8 mouse cellular contexts compared by ENCODE assay signal in genomic region chr11:120572417-120572751, GRCm38 (mm10). TPM values are rescaled to one million over a fixed set of nuclear protein-coding genes. Genes with fewer than 3 reads are reported as not detected.
DNase-seq lines count a peak whose midpoint lies in the region; ATAC-seq and TF ChIP-seq lines count a peak whose summit lies in the region.

No protein-coding gene starts in this region.

- no peak for TF ChIP-seq POLR2A in cerebellum, adult 2 months (IDR thresholded peaks at IDR 0.05; ENCODE audit: borderline replicate concordance, insufficient read depth, low read length)
- no peak for TF ChIP-seq POLR2A in spleen, adult 2 months (IDR thresholded peaks at IDR 0.05; ENCODE audit: low read depth, low read length)
- no peak for TF ChIP-seq POLR2A in limb, embryonic 14.5 days (IDR thresholded peaks at IDR 0.05; ENCODE audit: borderline replicate concordance, extremely low read depth, insufficient read depth, insufficient read length)

- H3K4me1 ChIP-seq in cerebellum, adult 2 months (ENCODE audit: control insufficient read depth, insufficient read depth, low read length) = no peaks in the 10 kb centered on the region
- H3K4me1 ChIP-seq in spleen, adult 2 months (ENCODE audit: control insufficient read depth, insufficient read depth, insufficient read length) = peaks cover 9% of the 10 kb centered on the region; the same call in 1 of the 2 replicates
- H3K4me1 ChIP-seq in limb, embryonic 14.5 days (ENCODE audit: control insufficient read depth, insufficient read depth, low read length) = peaks cover 21% of the 10 kb centered on the region
- H3K4me1 ChIP-seq in stomach, embryonic 15.5 days = peaks cover 32% of the 10 kb centered on the region

- no peak for DNase-seq in cerebellum, adult 2 months
- no peak for DNase-seq in cerebellum, postnatal 10 days
- no peak for DNase-seq in spleen, adult 2 months (ENCODE audit: low read depth in 1 of 2, low spot score in 2 of 2)
- DNase-seq in spleen, postnatal 14 days (ENCODE audit: low spot score in 2 of 2) = no peak
- no peak for DNase-seq in limb, embryonic 14.5 days (ENCODE audit: low spot score)
- DNase-seq in left cerebral cortex, adult 9 months (ENCODE audit: low spot score in 2 of 2) = no peak
- DNase-seq in layer of hippocampus, postnatal 10 days (ENCODE audit: low spot score in 2 of 2) = no peak

- peak overlapping the region; percentile 96 for H3K9ac ChIP-seq in limb, embryonic 14.5 days (ENCODE audit: low read depth, low read length, severe bottlenecking)
- peak overlapping the region; percentile 76 for H3K9ac ChIP-seq in stomach, embryonic 15.5 days

- no peaks in the 10 kb centered on the region for H3K9me3 ChIP-seq in limb, embryonic 14.5 days (ENCODE audit: control insufficient read depth, low read length)
- no peaks in the 10 kb centered on the region for H3K9me3 ChIP-seq in stomach, embryonic 15.5 days

- ATAC-seq in limb, embryonic 14.5 days (ENCODE audit: low FRiP score, low read depth) = peak; percentile 14
- ATAC-seq in stomach, embryonic 15.5 days (ENCODE audit: insufficient read depth, low FRiP score, low read depth) = peak; percentile 5

- WGBS in cerebellum, adult 2 months = under 1% methylated on average over 22 of the region's 24 CpGs
- under 1% methylated on average over 24 of the region's 24 CpGs for WGBS in spleen, adult 2 months
- 5% methylated on average over 17 of the region's 24 CpGs for WGBS in limb, embryonic 14.5 days
- WGBS in stomach, embryonic 15.5 days = 0% methylated on average over 19 of the region's 24 CpGs

- peak overlapping the region; percentile 76 for H3K4me2 ChIP-seq in limb, embryonic 14.5 days (replicated peaks; ENCODE audit: low read depth, low read length, severe bottlenecking)
- peak overlapping the region; percentile 77 for H3K4me2 ChIP-seq in stomach, embryonic 15.5 days

- H3K36me3 ChIP-seq in spleen, adult 2 months (ENCODE audit: control insufficient read depth, insufficient read depth, low read length) = peaks cover 21% of the 10 kb centered on the region
- peaks cover 45% of the 10 kb centered on the region for H3K36me3 ChIP-seq in limb, embryonic 14.5 days (ENCODE audit: control insufficient read depth, insufficient read depth, low read length)
- peaks cover 34% of the 10 kb centered on the region for H3K36me3 ChIP-seq in stomach, embryonic 15.5 days

- H3K27me3 ChIP-seq in cerebellum, adult 2 months (ENCODE audit: control insufficient read depth, insufficient read depth, low read length) = no peaks in the 10 kb centered on the region
- H3K27me3 ChIP-seq in spleen, adult 2 months (ENCODE audit: control insufficient read depth, insufficient read depth, low read length) = no peaks in the 10 kb centered on the region
- H3K27me3 ChIP-seq in limb, embryonic 14.5 days (ENCODE audit: control insufficient read depth, insufficient read depth, low read length) = no peaks in the 10 kb centered on the region
- H3K27me3 ChIP-seq in stomach, embryonic 15.5 days (replicated peaks) = no peaks in the 10 kb centered on the region

- no peak for TF ChIP-seq CTCF in cerebellum, adult 2 months (IDR thresholded peaks at IDR 0.05; ENCODE audit: borderline replicate concordance, insufficient read depth, low read depth, low read length)
- TF ChIP-seq CTCF in spleen, adult 2 months (IDR thresholded peaks at IDR 0.05; ENCODE audit: extremely low read depth, insufficient read depth, insufficient read length, insufficient replicate concordance) = no peak

- H3K4me3 ChIP-seq in cerebellum, adult 2 months (replicated peaks; ENCODE audit: insufficient read depth, low read depth, low read length) = peak overlapping the region; percentile 92
- H3K4me3 ChIP-seq in spleen, adult 2 months (ENCODE audit: extremely low read depth, insufficient read depth, insufficient read length) = peak overlapping the region; percentile 75
- H3K4me3 ChIP-seq in limb, embryonic 14.5 days (replicated peaks; ENCODE audit: low read length) = peak overlapping the region; percentile 94
- H3K4me3 ChIP-seq in stomach, embryonic 15.5 days (replicated peaks) = peak overlapping the region; percentile 76

- peak overlapping the region; percentile 63 for H3K27ac ChIP-seq in cerebellum, adult 2 months (ENCODE audit: insufficient read depth, low read length)
- H3K27ac ChIP-seq in spleen, adult 2 months (ENCODE audit: insufficient read depth, low read length) = peak overlapping the region; percentile 70
- H3K27ac ChIP-seq in limb, embryonic 14.5 days (replicated peaks; ENCODE audit: low read depth, low read length) = peak overlapping the region; percentile 82
- H3K27ac ChIP-seq in stomach, embryonic 15.5 days = peak overlapping the region; percentile 85

RNA-seq across cellular contexts. Expression of gene P4hb, which starts 0.7 kb away (rescaled TPM):
- 98.4 and 105 TPM in 2 replicates for polyA plus RNA-seq in cerebellum, adult 2 months (2012; rRNA removed)
- polyA plus RNA-seq in spleen, adult 2 months (2012; rRNA removed) = 76.8 and 79.2 TPM in 2 replicates
- polyA plus RNA-seq in limb, embryonic 14.5 days (2012; rRNA removed) = 569 and 645 TPM in 2 replicates
- 968 and 988 TPM in 2 replicates for polyA plus RNA-seq in limb, embryonic 14.5 days (2014; fragmentation: Nextera tagmentation; extraction: Ambion mirVana)
- polyA plus RNA-seq in stomach, embryonic 15.5 days (2015; fragmentation: Nextera tagmentation; extraction: Ambion mirVana) = 954 and 1,026 TPM in 2 replicates
- 100 to 1,000 TPM; 153 to 161 TPM for total RNA-seq in layer of hippocampus, postnatal 10 days (2021)

RNA-seq across cellular contexts. Expression of gene Arhgdia, which starts 9.0 kb away (rescaled TPM):
- polyA plus RNA-seq in cerebellum, adult 2 months (2012; rRNA removed) = 288 and 305 TPM in 2 replicates
- polyA plus RNA-seq in spleen, adult 2 months (2012; rRNA removed) = 620 and 856 TPM in 2 replicates
- polyA plus RNA-seq in limb, embryonic 14.5 days (2012; rRNA removed) = 610 and 750 TPM in 2 replicates
- 566 and 572 TPM in 2 replicates for polyA plus RNA-seq in limb, embryonic 14.5 days (2014; fragmentation: Nextera tagmentation; extraction: Ambion mirVana)
- polyA plus RNA-seq in stomach, embryonic 15.5 days (2015; fragmentation: Nextera tagmentation; extraction: Ambion mirVana) = 537 and 556 TPM in 2 replicates
- total RNA-seq in layer of hippocampus, postnatal 10 days (2021) = 100 to 1,000 TPM; 344 to 379 TPM

RNA-seq across cellular contexts. Expression of gene Ppp1r27, which starts 21.5 kb away (rescaled TPM):
- not detected in 2 replicates for polyA plus RNA-seq in cerebellum, adult 2 months (2012; rRNA removed)
- polyA plus RNA-seq in spleen, adult 2 months (2012; rRNA removed) = not detected in 2 replicates
- polyA plus RNA-seq in limb, embryonic 14.5 days (2012; rRNA removed) = 2.7 and 3.7 TPM in 2 replicates
- polyA plus RNA-seq in limb, embryonic 14.5 days (2014; fragmentation: Nextera tagmentation; extraction: Ambion mirVana) = 3.3 and 3.5 TPM in 2 replicates
- 0.59 TPM in 1 of 2 replicates, not detected in the other for polyA plus RNA-seq in stomach, embryonic 15.5 days (2015; fragmentation: Nextera tagmentation; extraction: Ambion mirVana)
- not detected for total RNA-seq in layer of hippocampus, postnatal 10 days (2021)

RNA-seq across cellular contexts. Expression of gene Mcrip1, which starts 22.9 kb away (rescaled TPM):
- polyA plus RNA-seq in cerebellum, adult 2 months (2012; rRNA removed) = 159 and 168 TPM in 2 replicates
- 79.9 and 99.4 TPM in 2 replicates for polyA plus RNA-seq in spleen, adult 2 months (2012; rRNA removed)
- 203 and 265 TPM in 2 replicates for polyA plus RNA-seq in limb, embryonic 14.5 days (2012; rRNA removed)
- 271 and 274 TPM in 2 replicates for polyA plus RNA-seq in limb, embryonic 14.5 days (2014; fragmentation: Nextera tagmentation; extraction: Ambion mirVana)
- polyA plus RNA-seq in stomach, embryonic 15.5 days (2015; fragmentation: Nextera tagmentation; extraction: Ambion mirVana) = 167 TPM in 2 replicates
- 100 to 1,000 TPM in 1 of 2 experiments, 10 to 100 TPM in 1; 95.4 to 107 TPM for total RNA-seq in layer of hippocampus, postnatal 10 days (2021)

RNA-seq across cellular contexts. Expression of gene Alyref, which starts 25.8 kb away (rescaled TPM):
- 42.6 and 51.8 TPM in 2 replicates for polyA plus RNA-seq in cerebellum, adult 2 months (2012; rRNA removed)
- 22.1 and 27.2 TPM in 2 replicates for polyA plus RNA-seq in spleen, adult 2 months (2012; rRNA removed)
- polyA plus RNA-seq in limb, embryonic 14.5 days (2012; rRNA removed) = 96.8 and 143 TPM in 2 replicates
- 478 TPM in 2 replicates for polyA plus RNA-seq in limb, embryonic 14.5 days (2014; fragmentation: Nextera tagmentation; extraction: Ambion mirVana)
- polyA plus RNA-seq in stomach, embryonic 15.5 days (2015; fragmentation: Nextera tagmentation; extraction: Ambion mirVana) = 420 and 451 TPM in 2 replicates
- 10 to 100 TPM; 79.8 to 91.3 TPM for total RNA-seq in layer of hippocampus, postnatal 10 days (2021)
